Mouse (Mus musculus): Measurements from ENCODE around the gene Disp1. TPM values are rescaled to one million over a fixed set of nuclear protein-coding genes. Genes with fewer than 3 reads are reported as not detected.

Gene Disp1
- total and polyA plus RNA-seq, 3 experiments, result 7.3 to 10.6 (median 8.4) TPM

DNA sequence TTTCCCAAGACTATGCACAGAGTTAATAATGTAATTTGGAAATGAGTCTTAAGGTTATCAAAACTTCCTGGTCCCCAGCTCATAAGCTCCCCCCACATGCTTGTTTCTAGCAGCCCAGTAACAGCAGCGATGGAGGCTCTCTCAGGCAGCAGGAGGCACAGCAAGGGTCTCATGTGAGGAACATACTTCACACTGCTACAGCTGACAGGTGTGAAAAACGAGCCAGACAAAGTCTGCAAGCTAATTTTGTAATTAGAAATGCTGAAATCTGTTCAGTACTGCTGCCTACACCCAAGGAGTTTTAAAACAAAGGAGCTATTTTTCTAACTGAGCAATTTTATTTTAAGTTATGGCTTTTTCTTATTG, 40.3 kb downstream of the Disp1 start:
- TF ChIP-seq EP300 (IDR thresholded peaks at IDR 0.05; ENCODE audit: insufficient read depth, low read depth, low read length), result no peak
- TF ChIP-seq CTCF (IDR thresholded peaks at IDR 0.05), result no peak
- TF ChIP-seq POLR2A (IDR thresholded peaks at IDR 0.05; ENCODE audit: insufficient read depth, low read depth, low read length), result no peak
- WGBS, result 60% methylated on average over 2 of the region's 2 CpGs
- Histone ChIP-seq H3K27me3 (ENCODE audit: control insufficient read depth, insufficient read depth, low read length) (no peaks in the 10 kb centered on the region), H3K27ac (no peak overlapping the region), H3K79me2 (replicated peaks; ENCODE audit: control insufficient read depth, insufficient read depth, low read length) (no peaks in the 10 kb centered on the region), H3K9ac (ENCODE audit: low read depth, low read length) (no peak overlapping the region), H3K36me3 (ENCODE audit: control insufficient read depth, insufficient read depth, low read length) (no peaks in the 10 kb centered on the region), H3K4me1 (ENCODE audit: control insufficient read depth, insufficient read depth, low read length) (peaks cover 2% of the 10 kb centered on the region), H3K4me3 (no peak overlapping the region)
- DNase-seq, result no peak
- intact Hi-C loops (cut with DNase I), result no loop called here

DNA sequence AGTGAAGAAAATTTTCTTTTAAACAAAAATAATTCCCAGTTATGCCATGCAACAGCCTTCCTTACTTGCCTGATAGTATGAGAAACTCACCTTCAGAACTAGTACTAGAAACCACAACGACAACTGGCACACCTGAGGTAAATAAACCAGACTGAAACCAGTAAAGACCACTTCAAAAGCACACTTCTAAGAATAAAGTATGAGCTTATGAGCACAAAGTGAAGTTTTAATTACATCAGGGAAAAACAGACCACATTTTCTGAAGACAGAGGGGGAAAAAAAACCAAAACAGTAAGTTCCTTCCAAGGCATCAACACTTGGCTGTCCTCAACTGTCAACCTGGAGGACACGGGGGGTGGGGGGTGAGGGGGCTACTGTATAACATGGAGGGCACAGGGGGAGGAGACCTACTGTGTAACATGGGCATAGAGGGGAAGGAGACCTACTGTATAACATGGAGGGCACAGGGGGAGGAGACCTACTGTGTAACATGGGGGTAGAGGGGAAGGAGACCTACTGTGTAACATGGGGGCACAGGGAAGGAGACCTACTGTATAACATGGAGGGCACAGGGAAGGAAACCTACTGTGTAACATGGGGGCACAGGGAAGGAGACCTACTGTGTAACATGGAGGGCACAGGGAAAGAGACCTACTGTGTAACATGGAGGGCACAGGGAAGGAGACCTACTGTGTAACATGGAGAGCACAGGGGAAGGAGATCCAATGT, 40.9 kb downstream of the Disp1 start:
- intact Hi-C loops (cut with DNase I), result no loop called here
- no peak overlapping the region for H3K27ac ChIP-seq

GRCm38 (mm10) chr1:183179316-183179715, 42.0 kb downstream of the Disp1 start:
- H3K4me1 ChIP-seq (ENCODE audit: control insufficient read depth, insufficient read depth, low read length), result peaks cover 2% of the 10 kb centered on the region
- H3K36me3 ChIP-seq (ENCODE audit: control insufficient read depth, insufficient read depth, low read length), result no peaks in the 10 kb centered on the region
- no peaks in the 10 kb centered on the region for H3K27me3 ChIP-seq (ENCODE audit: control insufficient read depth, insufficient read depth, low read length)
- 91% methylated on average over 5 of the region's 5 CpGs for WGBS
- TF ChIP-seq POLR2A (IDR thresholded peaks at IDR 0.05; ENCODE audit: insufficient read depth, low read depth, low read length) (no peak), EP300 (IDR thresholded peaks at IDR 0.05; ENCODE audit: insufficient read depth, low read depth, low read length) (no peak), CTCF (IDR thresholded peaks at IDR 0.05) (no peak)
- no peak for DNase-seq
- H3K4me3 ChIP-seq, result no peak overlapping the region
- H3K9ac ChIP-seq (ENCODE audit: low read depth, low read length), result no peak overlapping the region
- no peak overlapping the region for H3K27ac ChIP-seq
- H3K79me2 ChIP-seq (replicated peaks; ENCODE audit: control insufficient read depth, insufficient read depth, low read length), result no peaks in the 10 kb centered on the region
- intact Hi-C loops (cut with DNase I), result no loop called here

More for the DNA sequence above, 40.9 kb downstream of the Disp1 start:
- TF ChIP-seq CTCF (IDR thresholded peaks at IDR 0.05) (no peak), POLR2A (IDR thresholded peaks at IDR 0.05; ENCODE audit: insufficient read depth, low read depth, low read length) (no peak), EP300 (IDR thresholded peaks at IDR 0.05; ENCODE audit: insufficient read depth, low read depth, low read length) (no peak)
- H3K9ac ChIP-seq (ENCODE audit: low read depth, low read length), result no peak overlapping the region
- peaks cover 2% of the 10 kb centered on the region for H3K4me1 ChIP-seq (ENCODE audit: control insufficient read depth, insufficient read depth, low read length)
- no peaks in the 10 kb centered on the region for H3K27me3 ChIP-seq (ENCODE audit: control insufficient read depth, insufficient read depth, low read length)
- no peaks in the 10 kb centered on the region for H3K36me3 ChIP-seq (ENCODE audit: control insufficient read depth, insufficient read depth, low read length)
- DNase-seq, result no peak
- no peak overlapping the region for H3K4me3 ChIP-seq
- no peaks in the 10 kb centered on the region for H3K79me2 ChIP-seq (replicated peaks; ENCODE audit: control insufficient read depth, insufficient read depth, low read length)
- WGBS, result 93% methylated on average over 2 of the region's 2 CpGs

DNA sequence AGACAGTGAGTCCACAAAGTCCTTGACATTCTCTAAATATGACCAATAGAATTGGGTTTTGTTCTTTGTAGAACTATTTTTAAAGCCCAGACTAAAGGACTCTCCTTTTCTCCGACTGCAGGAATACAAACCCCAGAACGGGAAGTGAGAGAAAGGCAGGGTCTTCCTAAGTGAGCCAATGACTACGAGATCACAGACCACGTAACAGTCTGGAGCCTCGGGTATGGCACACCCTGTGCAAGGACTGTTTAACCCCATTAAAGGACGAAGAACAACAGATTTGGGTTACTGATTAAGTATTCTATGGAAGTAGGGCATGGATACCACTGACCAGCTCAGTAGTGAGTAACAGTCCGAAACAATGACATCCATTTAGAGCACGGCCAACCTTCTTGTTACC, 46.1 kb downstream of the Disp1 start:
- intact Hi-C loops (cut with DNase I), result no loop called here
- Histone ChIP-seq H3K36me3 (ENCODE audit: control insufficient read depth, insufficient read depth, low read length) (no peaks in the 10 kb centered on the region), H3K27ac (no peak overlapping the region), H3K4me3 (no peak overlapping the region), H3K27me3 (ENCODE audit: control insufficient read depth, insufficient read depth, low read length) (no peaks in the 10 kb centered on the region), H3K4me1 (ENCODE audit: control insufficient read depth, insufficient read depth, low read length) (no peaks in the 10 kb centered on the region; the same call in 1 of the 2 replicates), H3K79me2 (replicated peaks; ENCODE audit: control insufficient read depth, insufficient read depth, low read length) (no peaks in the 10 kb centered on the region), H3K9ac (ENCODE audit: low read depth, low read length) (no peak overlapping the region)
- no peak for TF ChIP-seq EP300 (IDR thresholded peaks at IDR 0.05; ENCODE audit: insufficient read depth, low read depth, low read length)
- TF ChIP-seq CTCF (IDR thresholded peaks at IDR 0.05), result no peak
- TF ChIP-seq POLR2A (IDR thresholded peaks at IDR 0.05; ENCODE audit: insufficient read depth, low read depth, low read length), result no peak
- WGBS, result 88% methylated on average over 8 of the region's 8 CpGs
- DNase-seq, result no peak

DNA sequence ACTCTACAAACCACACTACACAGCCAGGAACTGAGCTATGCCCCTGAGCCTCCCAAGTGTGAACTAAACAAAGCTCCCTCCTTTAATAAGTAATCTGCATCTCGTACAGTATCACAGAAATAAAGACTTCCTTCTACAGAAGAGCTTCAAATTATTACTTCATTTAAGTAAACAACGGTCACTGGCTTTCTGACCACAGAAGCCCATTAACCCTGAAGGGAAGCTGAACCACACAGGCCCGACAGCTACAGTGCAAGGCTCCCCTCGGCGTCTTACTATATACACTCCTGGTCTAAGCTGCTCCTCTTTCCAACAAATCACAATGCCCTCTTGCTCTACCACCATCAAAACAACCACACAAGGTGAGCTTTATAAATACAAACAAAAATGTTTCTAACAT, 50.2 kb downstream of the Disp1 start:
- no peak overlapping the region for H3K27ac ChIP-seq
- no peak overlapping the region for H3K9ac ChIP-seq (ENCODE audit: low read depth, low read length)
- H3K27me3 ChIP-seq (ENCODE audit: control insufficient read depth, insufficient read depth, low read length), result no peaks in the 10 kb centered on the region
- no peaks in the 10 kb centered on the region for H3K79me2 ChIP-seq (replicated peaks; ENCODE audit: control insufficient read depth, insufficient read depth, low read length)
- no peak for DNase-seq
- no peaks in the 10 kb centered on the region for H3K36me3 ChIP-seq (ENCODE audit: control insufficient read depth, insufficient read depth, low read length)
- intact Hi-C loops (cut with DNase I), result no loop called here
- TF ChIP-seq CTCF (IDR thresholded peaks at IDR 0.05), result no peak
- no peak for TF ChIP-seq EP300 (IDR thresholded peaks at IDR 0.05; ENCODE audit: insufficient read depth, low read depth, low read length)
- TF ChIP-seq POLR2A (IDR thresholded peaks at IDR 0.05; ENCODE audit: insufficient read depth, low read depth, low read length), result no peak
- 91% methylated on average over 5 of the region's 5 CpGs for WGBS
- peaks cover 3% of the 10 kb centered on the region for H3K4me1 ChIP-seq (ENCODE audit: control insufficient read depth, insufficient read depth, low read length)
- H3K4me3 ChIP-seq, result no peak overlapping the region

DNA sequence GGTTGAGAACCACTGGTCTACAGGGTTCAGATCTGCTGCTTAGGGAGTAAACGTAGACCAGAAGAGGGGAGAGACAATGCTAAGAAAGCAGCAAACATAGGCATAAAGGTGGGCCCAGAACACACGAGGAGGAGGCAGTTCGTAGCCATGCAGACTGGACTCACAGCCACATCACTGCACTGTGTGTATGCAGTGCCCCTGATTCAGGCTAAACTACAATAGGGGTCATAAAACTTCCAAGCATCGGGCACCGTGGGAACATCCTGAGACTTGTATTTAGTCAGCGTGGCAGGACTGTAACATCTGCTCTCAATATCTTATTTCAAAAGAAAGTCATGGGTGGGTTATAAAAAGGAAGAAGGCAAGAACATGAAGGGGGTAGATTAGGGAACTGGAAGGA, 52.9 kb downstream of the Disp1 start:
- no peak for TF ChIP-seq CTCF (IDR thresholded peaks at IDR 0.05)
- TF ChIP-seq EP300 (IDR thresholded peaks at IDR 0.05; ENCODE audit: insufficient read depth, low read depth, low read length), result no peak
- no peak for TF ChIP-seq POLR2A (IDR thresholded peaks at IDR 0.05; ENCODE audit: insufficient read depth, low read depth, low read length)
- DNase-seq, result no peak
- no peak overlapping the region for H3K4me3 ChIP-seq
- no peak overlapping the region for H3K9ac ChIP-seq (ENCODE audit: low read depth, low read length)
- no peaks in the 10 kb centered on the region for H3K79me2 ChIP-seq (replicated peaks; ENCODE audit: control insufficient read depth, insufficient read depth, low read length)
- peaks cover 10% of the 10 kb centered on the region for H3K4me1 ChIP-seq (ENCODE audit: control insufficient read depth, insufficient read depth, low read length)
- intact Hi-C loops (cut with DNase I), result no loop called here
- 78% methylated on average over 6 of the region's 6 CpGs for WGBS
- no peaks in the 10 kb centered on the region for H3K36me3 ChIP-seq (ENCODE audit: control insufficient read depth, insufficient read depth, low read length)
- H3K27me3 ChIP-seq (ENCODE audit: control insufficient read depth, insufficient read depth, low read length), result no peaks in the 10 kb centered on the region
- peak overlapping the region; percentile 12; the same call in 1 of the 2 replicates for H3K27ac ChIP-seq

Data from heart, adult 2 months (tissue).